Mouse (Mus musculus) neural tube, embryonic 10.5 days (tissue): ENCODE results near the gene Gm14698.

ENCODE experiments used
- DNase-seq: peaks from one replicate; pipeline ENCODE4 v3.0.0-alpha.2; 2017; ENCODE audit warnings: low spot score; ENCODE audit errors: extremely low spot score

Gene Gm14698

GRCm38 (mm10) chrX:68821059-68821458, at the start of gene Gm14698:
Gene Gm14698, plus strand, starts transcription at chrX:68821093.
- DNase-seq: peak; percentile 16

GRCm38 (mm10) chrX:68820449-68820848, 444 bp upstream of the Gm14698 start:
- peak; percentile 13 for DNase-seq

- DNase-seq: peak; percentile 13
Measured at GRCm38 (mm10) chrX:68839548-68840444, 18.9 kb downstream of the Gm14698 start.

GRCm38 (mm10) chrX:68865145-68865544, 44.3 kb downstream of the Gm14698 start:
- DNase-seq: no peak
